In the genomic region with DNA sequence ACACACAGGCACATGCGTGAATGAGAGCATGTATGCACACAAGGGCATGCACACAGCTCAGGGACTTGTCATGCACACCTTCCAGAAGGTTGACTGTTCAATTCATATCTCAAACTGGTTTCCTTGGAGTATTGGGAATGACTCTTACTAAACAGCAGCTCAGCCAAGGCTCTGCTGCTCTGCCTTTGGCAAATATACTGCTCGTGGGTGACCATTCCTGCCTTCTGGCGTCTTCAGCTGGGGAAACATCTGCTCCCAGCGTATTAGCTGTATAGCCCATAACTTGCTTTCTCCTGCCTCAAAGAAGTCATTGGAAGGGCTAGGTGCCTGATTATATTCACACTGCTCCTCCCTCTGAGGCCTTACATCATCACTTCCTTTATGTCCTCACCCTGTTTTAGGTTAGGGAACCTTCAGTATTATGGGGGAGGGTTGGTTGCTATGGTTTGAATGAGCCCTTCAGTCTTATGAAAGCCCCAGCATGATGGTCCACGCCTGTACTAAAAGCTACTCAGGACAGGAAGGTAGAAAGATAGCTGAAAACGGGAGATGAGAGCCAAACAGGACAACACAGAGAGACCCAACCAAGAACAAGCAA, we compare ENCODE assay signal across 40 mouse cellular contexts. TPM values are rescaled to one million over a fixed set of nuclear protein-coding genes. Genes with fewer than 3 reads are reported as not detected.
DNase-seq lines count a peak whose midpoint lies in the region; ATAC-seq and TF ChIP-seq lines count a peak whose summit lies in the region.
"Had no signal": no experiment of that assay in that cellular context is flagged by ENCODE, and none has a peak within 500 bp of the region (broad histone marks: within the 10 kb centered on the region; RNA-seq: fewer than 3 reads in every experiment).

No protein-coding gene starts in this region.

- H3K27ac ChIP-seq in lung, postnatal 0 days (ENCODE audit: low read length) = no peak overlapping the region
- H3K27ac ChIP-seq in stomach, postnatal 0 days (replicated peaks) = peak overlapping the region; percentile 49; the same call in 1 of the 2 replicates
- no peak overlapping the region for H3K27ac ChIP-seq in forebrain, embryonic 16.5 days (ENCODE audit: low read length)
- H3K27ac ChIP-seq: embryonic facial prominence, embryonic 13.5 days; forebrain, embryonic 10.5 days; forebrain, embryonic 15.5 days; gastrocnemius, adult 2 months; heart, adult 2 months; heart, embryonic 13.5 days; hindbrain, embryonic 10.5 days; hindbrain, embryonic 15.5 days; left cerebral cortex, adult 2 months; limb, embryonic 12.5 days; liver, embryonic 15.5 days; macrophage; midbrain, embryonic 10.5 days; neural tube, embryonic 13.5 days; stomach, embryonic 15.5 days had no signal

- no peak overlapping the region for H3K4me3 ChIP-seq in lung, postnatal 0 days (ENCODE audit: low read depth, low read length)
- H3K4me3 ChIP-seq in stomach, postnatal 0 days (ENCODE audit: low read depth, low read length) = no peak overlapping the region
- no peak overlapping the region for H3K4me3 ChIP-seq in forebrain, embryonic 16.5 days (replicated peaks; ENCODE audit: low read length)
- H3K4me3 ChIP-seq: embryonic facial prominence, embryonic 13.5 days; forebrain, embryonic 10.5 days; forebrain, embryonic 15.5 days; gastrocnemius, adult 2 months; heart, adult 2 months; heart, embryonic 13.5 days; hindbrain, embryonic 10.5 days; hindbrain, embryonic 15.5 days; left cerebral cortex, adult 2 months; limb, embryonic 12.5 days; liver, embryonic 15.5 days; midbrain, embryonic 10.5 days; neural tube, embryonic 13.5 days; stomach, embryonic 15.5 days had no signal

- ATAC-seq in lung, postnatal 0 days = no peak
- peak; percentile 66 for ATAC-seq in stomach, postnatal 0 days (ENCODE audit: low FRiP score, low TSS enrichment)
- ATAC-seq in forebrain, embryonic 16.5 days = no peak
- ATAC-seq: activated CD4-positive, CD25-positive, alpha-beta regulatory T cell, adult 4 months; forebrain, embryonic 15.5 days had no signal

- 0 out of 2 replicates have a peak, but pooled peaks cover under 1% of the 10 kb centered on the region for H3K27me3 ChIP-seq in lung, postnatal 0 days (replicated peaks; ENCODE audit: insufficient read depth, low read length)
- H3K27me3 ChIP-seq in stomach, postnatal 0 days (ENCODE audit: control insufficient read depth, insufficient read depth, low read length) = no peaks in the 10 kb centered on the region
- no peaks in the 10 kb centered on the region for H3K27me3 ChIP-seq in forebrain, embryonic 16.5 days (replicated peaks; ENCODE audit: control insufficient read depth, insufficient read depth, low read length)
- H3K27me3 ChIP-seq: embryonic facial prominence, embryonic 13.5 days; forebrain, embryonic 15.5 days; hindbrain, embryonic 15.5 days; limb, embryonic 12.5 days; liver, embryonic 15.5 days; neural tube, embryonic 13.5 days; stomach, embryonic 15.5 days had no signal

- 76% methylated on average over 6 of the region's 6 CpGs for WGBS in lung, postnatal 0 days
- WGBS in stomach, postnatal 0 days = 69% methylated on average over 6 of the region's 6 CpGs
- 84% methylated on average over 6 of the region's 6 CpGs for WGBS in forebrain, embryonic 16.5 days

- no peak for TF ChIP-seq CTCF in lung, postnatal 0 days (IDR thresholded peaks at IDR 0.05)
- TF ChIP-seq CTCF in stomach, postnatal 0 days (IDR thresholded peaks at IDR 0.05; ENCODE audit: low read depth) = no peak

- no peak overlapping the region for H3K4me2 ChIP-seq in lung, postnatal 0 days (replicated peaks; ENCODE audit: low read depth, low read length)
- no peak overlapping the region for H3K4me2 ChIP-seq in stomach, postnatal 0 days (replicated peaks; ENCODE audit: low read depth)
- no peak overlapping the region for H3K4me2 ChIP-seq in forebrain, embryonic 16.5 days (ENCODE audit: low read length)
- H3K4me2 ChIP-seq: embryonic facial prominence, embryonic 13.5 days; forebrain, embryonic 15.5 days; heart, embryonic 13.5 days; hindbrain, embryonic 15.5 days; limb, embryonic 12.5 days; liver, embryonic 15.5 days; lung, embryonic 14.5 days; neural tube, embryonic 13.5 days; stomach, embryonic 15.5 days had no signal

- no peak for TF ChIP-seq EP300 in lung, postnatal 0 days (IDR thresholded peaks at IDR 0.05)
- TF ChIP-seq EP300 in stomach, postnatal 0 days (optimal IDR thresholded peaks at IDR 0.05) = no peak

- H3K36me3 ChIP-seq in lung, postnatal 0 days (ENCODE audit: insufficient read depth, low read length) = no peaks in the 10 kb centered on the region
- no peaks in the 10 kb centered on the region for H3K36me3 ChIP-seq in stomach, postnatal 0 days (ENCODE audit: control insufficient read depth, insufficient read depth, low read length)
- no peaks in the 10 kb centered on the region for H3K36me3 ChIP-seq in forebrain, embryonic 16.5 days (ENCODE audit: control insufficient read depth, insufficient read depth)
- H3K36me3 ChIP-seq: embryonic facial prominence, embryonic 13.5 days; forebrain, embryonic 10.5 days; forebrain, embryonic 15.5 days; heart, embryonic 13.5 days; hindbrain, embryonic 10.5 days; hindbrain, embryonic 15.5 days; limb, embryonic 12.5 days; liver, embryonic 15.5 days; midbrain, embryonic 10.5 days; neural tube, embryonic 13.5 days; stomach, embryonic 15.5 days had no signal

- H3K9ac ChIP-seq in lung, postnatal 0 days (replicated peaks; ENCODE audit: low read depth) = no peak overlapping the region
- no peak overlapping the region for H3K9ac ChIP-seq in stomach, postnatal 0 days (ENCODE audit: low read length)
- no peak overlapping the region for H3K9ac ChIP-seq in forebrain, embryonic 16.5 days (replicated peaks; ENCODE audit: low read depth, low read length)
- H3K9ac ChIP-seq: embryonic facial prominence, embryonic 13.5 days; forebrain, embryonic 15.5 days; heart, embryonic 13.5 days; hindbrain, embryonic 15.5 days; limb, embryonic 12.5 days; liver, embryonic 15.5 days; lung, embryonic 14.5 days; neural tube, embryonic 13.5 days; stomach, embryonic 15.5 days had no signal

- H3K4me1 ChIP-seq in lung, postnatal 0 days (ENCODE audit: insufficient read depth, low read depth, low read length) = no peaks in the 10 kb centered on the region
- no peaks in the 10 kb centered on the region for H3K4me1 ChIP-seq in stomach, postnatal 0 days (replicated peaks; ENCODE audit: control insufficient read depth, insufficient read depth)
- no peaks in the 10 kb centered on the region for H3K4me1 ChIP-seq in forebrain, embryonic 16.5 days (replicated peaks; ENCODE audit: control insufficient read depth, insufficient read depth, low read length)
- H3K4me1 ChIP-seq: embryonic facial prominence, embryonic 13.5 days; forebrain, embryonic 10.5 days; forebrain, embryonic 15.5 days; hindbrain, embryonic 10.5 days; hindbrain, embryonic 15.5 days; limb, embryonic 12.5 days; midbrain, embryonic 10.5 days; neural tube, embryonic 13.5 days; stomach, embryonic 15.5 days had no signal

- peak; percentile 18 for DNase-seq in lung, postnatal 0 days (ENCODE audit: low spot score)
- DNase-seq in lung, postnatal 14 days = no peak
- peak; percentile 43 for DNase-seq in brain, adult 2 months (ENCODE audit: low read depth, low spot score)
- peak; percentile 52 for DNase-seq in layer of hippocampus, adult 9-11 months
- DNase-seq in stomach, postnatal 0 days (ENCODE audit: low spot score) = peak; percentile 53
- DNase-seq in kidney, postnatal 25 days = no peak
- DNase-seq: adrenal gland, adult 8-10 months; B cell, adult 2 months; cerebellum, adult 11 months; cerebellum, adult 9-10 months; cerebellum, postnatal 36 days; gastrocnemius, adult 2 months; gastrocnemius, postnatal 36 days; heart, adult 2 months; heart, postnatal 10 days; kidney, adult 2 months; kidney, postnatal 10 days; lung, embryonic 14.5 days; retina, postnatal 1 day; right cerebral cortex, postnatal 14 days; thymus, postnatal 14 days had no signal

- no peaks in the 10 kb centered on the region for H3K9me3 ChIP-seq in lung, postnatal 0 days (ENCODE audit: low read length)
- no peaks in the 10 kb centered on the region for H3K9me3 ChIP-seq in stomach, postnatal 0 days (ENCODE audit: control insufficient read depth, low read length)
- no peaks in the 10 kb centered on the region for H3K9me3 ChIP-seq in forebrain, embryonic 16.5 days (ENCODE audit: control insufficient read depth, low read length)
- H3K9me3 ChIP-seq: embryonic facial prominence, embryonic 13.5 days; forebrain, embryonic 10.5 days; forebrain, embryonic 15.5 days; heart, embryonic 13.5 days; hindbrain, embryonic 10.5 days; hindbrain, embryonic 15.5 days; limb, embryonic 12.5 days; liver, embryonic 15.5 days; midbrain, embryonic 10.5 days; neural tube, embryonic 13.5 days; stomach, embryonic 15.5 days had no signal

RNA-seq across cellular contexts. Expression of gene Mlana, which starts 19.3 kb away (rescaled TPM):
- 0.15 and 0.61 TPM in 2 replicates for polyA plus RNA-seq in lung, postnatal 0 days (2015; fragmentation: Nextera tagmentation; extraction: Ambion mirVana)
- polyA plus RNA-seq in stomach, postnatal 0 days (2015; fragmentation: Nextera tagmentation; extraction: Ambion mirVana) = not detected in 2 replicates
- polyA plus RNA-seq in forebrain, embryonic 16.5 days (2015; fragmentation: Nextera tagmentation; extraction: Ambion mirVana) = not detected in 2 replicates
- polyA plus RNA-seq: activated CD4-positive, CD25-positive, alpha-beta regulatory T cell, adult 4 months; forebrain, embryonic 15.5 days; hindbrain, embryonic 15.5 days; intestine, embryonic 14.5 days; kidney, adult 2 months; limb, embryonic 12.5 days; liver, adult 2 months; liver, embryonic 15.5 days; lung, embryonic 14.5 days; midbrain, postnatal 0 days; neural tube, embryonic 13.5 days; small intestine, adult 2 months; stomach, embryonic 15.5 days had no signal

RNA-seq across cellular contexts. Expression of gene Ermp1, which starts 30.1 kb away (rescaled TPM):
- 3.2 TPM in 2 replicates for polyA plus RNA-seq in lung, postnatal 0 days (2015; fragmentation: Nextera tagmentation; extraction: Ambion mirVana)
- 19.9 and 23.0 TPM in 2 replicates for polyA plus RNA-seq in stomach, postnatal 0 days (2015; fragmentation: Nextera tagmentation; extraction: Ambion mirVana)
- 7.2 and 8.2 TPM in 2 replicates for polyA plus RNA-seq in forebrain, embryonic 16.5 days (2015; fragmentation: Nextera tagmentation; extraction: Ambion mirVana)

Comparison
In these comparisons a context has a peak if more than half of its experiments do, and no peak if none do; other contexts are left out.
1. DNase-seq: peak in lung, postnatal 0 days (single experiment), brain, adult 2 months (single experiment), layer of hippocampus, adult 9-11 months (single experiment) and stomach, postnatal 0 days (single experiment); none in lung, postnatal 14 days (single experiment) and kidney, postnatal 25 days (0 of 2).